Mouse (Mus musculus): Measurements from ENCODE around the gene Treh.

Gene Treh

DNA sequence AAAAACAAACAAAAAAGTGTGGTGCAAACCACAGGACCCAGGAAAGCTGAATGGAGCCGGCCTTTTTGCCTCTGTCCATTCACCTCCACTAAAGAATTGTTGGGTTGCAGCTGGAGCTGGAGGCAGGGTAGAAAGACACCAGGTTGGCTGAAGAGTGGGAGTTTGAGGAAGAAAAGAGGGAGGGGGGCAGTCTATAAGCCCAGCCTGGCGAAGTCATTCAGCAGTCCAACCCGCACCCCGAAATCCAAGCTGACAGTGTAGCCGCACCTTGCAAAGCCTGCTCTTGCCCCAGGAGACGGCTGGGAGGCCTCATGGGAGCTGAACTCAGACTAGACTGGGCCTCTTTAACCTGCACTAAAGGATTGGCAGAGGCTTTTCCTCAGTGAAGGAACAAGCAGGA, 62.9 kb downstream of the Treh start:
- no peak for DNase-seq

Measured in kidney, adult 8-10 months (tissue).